Mouse (Mus musculus) granulocyte monocyte progenitor cell, adult 5-6 weeks (primary cell): ENCODE data around the gene Tmem132a. TPM values are rescaled to one million over a fixed set of nuclear protein-coding genes. Genes with fewer than 3 reads are reported as not detected.

ENCODE experiments used
- total RNA-seq, 2 experiments: library from RNA; stranded (forward) in 1 of 2; stranded (reverse) in 1 of 2; fragments of 200-712, 200-1000 nt in 1 of 2; fragments of >200 nt in 1 of 2; fragmentation: Nextera tagmentation in 1 of 2; gene quantifications; 2 replicates each; pipeline ENCODE4 v1.2.3; 2014 to 2017

Tmem132a gene
- total RNA-seq, 2 experiments from 2014 or later: 0.41 TPM; not detected in 1

Other genes with a start within 250 kb of the Tmem132a start
- not detected in 2 replicates for gene Vwce, start 235.7 kb downstream of the Tmem132a start, total RNA-seq (2014; fragmentation: Nextera tagmentation)
- gene Vwce, start 235.7 kb downstream of the Tmem132a start, total RNA-seq (2017): 1.1 TPM in 1 of 2 replicates, not detected in the other
- gene Pga5, start 191.9 kb downstream of the Tmem132a start, total RNA-seq (2014; fragmentation: Nextera tagmentation): not detected in 2 replicates
- not detected in 2 replicates for gene Pga5, start 191.9 kb downstream of the Tmem132a start, total RNA-seq (2017)
- 21.1 and 23.8 TPM in 2 replicates for gene Vps37c, start 181.2 kb downstream of the Tmem132a start, total RNA-seq (2014; fragmentation: Nextera tagmentation)
- gene Vps37c, start 181.2 kb downstream of the Tmem132a start, total RNA-seq (2017): 15.3 and 20.0 TPM in 2 replicates
- gene Cd5, start 130.9 kb downstream of the Tmem132a start, total RNA-seq (2014; fragmentation: Nextera tagmentation): not detected in 2 replicates
- gene Cd5, start 130.9 kb downstream of the Tmem132a start, total RNA-seq (2017): not detected in 2 replicates
- 0.28 and 3.8 TPM in 2 replicates for gene Cd6, start 39.9 kb downstream of the Tmem132a start, total RNA-seq (2014; fragmentation: Nextera tagmentation)
- gene Cd6, start 39.9 kb downstream of the Tmem132a start, total RNA-seq (2017): 0.21 and 0.26 TPM in 2 replicates
- 0.99 and 1.0 TPM in 2 replicates for gene Slc15a3, start 30.2 kb downstream of the Tmem132a start, total RNA-seq (2014; fragmentation: Nextera tagmentation)
- gene Slc15a3, start 30.2 kb downstream of the Tmem132a start, total RNA-seq (2017): 0.22 and 0.88 TPM in 2 replicates
- 25.2 and 25.3 TPM in 2 replicates for gene Tmem109, start 12.1 kb upstream of the Tmem132a start, total RNA-seq (2014; fragmentation: Nextera tagmentation)
- 7.8 and 11.6 TPM in 2 replicates for gene Tmem109, start 12.1 kb upstream of the Tmem132a start, total RNA-seq (2017)
- 114 and 116 TPM in 2 replicates for gene Prpf19, start 25.3 kb upstream of the Tmem132a start, total RNA-seq (2014; fragmentation: Nextera tagmentation)
- gene Prpf19, start 25.3 kb upstream of the Tmem132a start, total RNA-seq (2017): 140 and 236 TPM in 2 replicates
- not detected in 2 replicates for gene Zp1, start 50.7 kb upstream of the Tmem132a start, total RNA-seq (2014; fragmentation: Nextera tagmentation)
- not detected in 2 replicates for gene Zp1, start 50.7 kb upstream of the Tmem132a start, total RNA-seq (2017)
- gene Ptgdr2, start 67.2 kb upstream of the Tmem132a start, total RNA-seq (2014; fragmentation: Nextera tagmentation): not detected in 2 replicates
- not detected in 2 replicates for gene Ptgdr2, start 67.2 kb upstream of the Tmem132a start, total RNA-seq (2017)
- 19.0 and 23.1 TPM in 2 replicates for gene Ccdc86, start 79.3 kb upstream of the Tmem132a start, total RNA-seq (2014; fragmentation: Nextera tagmentation)
- gene Ccdc86, start 79.3 kb upstream of the Tmem132a start, total RNA-seq (2017): 15.2 and 20.1 TPM in 2 replicates
- gene Ms4a10, start 104.7 kb upstream of the Tmem132a start, total RNA-seq (2014; fragmentation: Nextera tagmentation): not detected in 2 replicates
- gene Ms4a10, start 104.7 kb upstream of the Tmem132a start, total RNA-seq (2017): not detected in 2 replicates
- gene Ms4a15, start 123.3 kb upstream of the Tmem132a start, total RNA-seq (2014; fragmentation: Nextera tagmentation): not detected in 2 replicates
- gene Ms4a15, start 123.3 kb upstream of the Tmem132a start, total RNA-seq (2017): not detected in 2 replicates
- gene Ms4a18, start 148.1 kb upstream of the Tmem132a start, total RNA-seq (2014; fragmentation: Nextera tagmentation): not detected in 2 replicates
- gene Ms4a18, start 148.1 kb upstream of the Tmem132a start, total RNA-seq (2017): not detected in 2 replicates
- gene Ms4a8a, start 211.2 kb upstream of the Tmem132a start, total RNA-seq (2014; fragmentation: Nextera tagmentation): not detected in 2 replicates
- not detected in 2 replicates for gene Ms4a8a, start 211.2 kb upstream of the Tmem132a start, total RNA-seq (2017)